Mouse (Mus musculus) embryonic fibroblast, embryonic 13.5 days (primary cell): ENCODE data around the gene Dydc1.

Source experiments
- CTCF ChIP-seq: IDR thresholded peaks from 2 replicates; pipeline ENCODE4 v1.5.1; 2011; ENCODE audit warnings: mild to moderate bottlenecking, control low read depth, low read length, moderate library complexity, borderline replicate concordance; ENCODE audit not compliant: insufficient read depth
- POLR2A ChIP-seq: IDR thresholded peaks from 2 replicates; pipeline ENCODE4 v1.6.1; 2011; ENCODE audit warnings: low read depth, mild to moderate bottlenecking, control low read depth, low read length, moderate library complexity

- TF ChIP-seq CTCF (no peak), POLR2A (no peak)
Measured at GRCm38 (mm10) chr14:41100712-41101111, 28.0 kb downstream of the Dydc1 start.
